Mouse (Mus musculus) bone marrow, adult 2 months (tissue): ENCODE measurements around the gene Ring1. TPM values are rescaled to one million over a fixed set of nuclear protein-coding genes. Genes with fewer than 3 reads are reported as not detected.

Source experiments
- H3K27ac ChIP-seq: fragments of 200-500 bp; 2 replicates; pipeline ENCODE4 v1.5.1; 2012; ENCODE audit warnings: low read depth, mild to moderate bottlenecking, control low read depth, inconsistent platforms, low read length; ENCODE audit not compliant: control insufficient read depth, poor library complexity, insufficient read depth
- H3K4me1 ChIP-seq: fragments of 200-500 bp; 2 replicates; pipeline ENCODE4 v1.6.1; 2011; ENCODE audit warnings: low read length; ENCODE audit not compliant: control insufficient read depth, insufficient read depth
- H3K4me3 ChIP-seq: fragments of 200-500 bp; replicated peaks from 2 replicates; pipeline ENCODE3; 2011; ENCODE audit warnings: mild to moderate bottlenecking, low read depth, low read length, control low read depth; ENCODE audit not compliant: control insufficient read depth
- CTCF ChIP-seq: fragments of 200-500 bp; IDR thresholded peaks from 2 replicates; pipeline ENCODE4 v1.5.1; 2011; ENCODE audit warnings: low read length, control low read depth; ENCODE audit not compliant: control insufficient read depth, insufficient read depth
- POLR2A ChIP-seq: fragments of 200-500 bp; IDR thresholded peaks from 2 replicates; pipeline ENCODE4 v1.6.1; 2011; ENCODE audit warnings: low read depth, mild to moderate bottlenecking, control low read depth, low read length, borderline replicate concordance; ENCODE audit not compliant: control insufficient read depth
- WGBS: fragments of 180-500 bp; shearing (Covaris S2); methylation state at CpG from one replicate; pipeline ENCODE4 v1.1.7; 2018; 5-methylcytosine and 5-hydroxymethylcytosine counted together
- polyA plus RNA-seq: library from polyadenylated mRNA; stranded (reverse); fragments of >200 nt; gene quantifications from 2 replicates; pipeline ENCODE4 v1.2.4, GENCODE M21; 2011; ENCODE audit warnings: low replicate concordance; ENCODE audit not compliant: missing spikeins, insufficient read depth, insufficient read length

The Ring1 gene
- polyA plus RNA-seq, 1 experiment = 35.7 TPM

DNA sequence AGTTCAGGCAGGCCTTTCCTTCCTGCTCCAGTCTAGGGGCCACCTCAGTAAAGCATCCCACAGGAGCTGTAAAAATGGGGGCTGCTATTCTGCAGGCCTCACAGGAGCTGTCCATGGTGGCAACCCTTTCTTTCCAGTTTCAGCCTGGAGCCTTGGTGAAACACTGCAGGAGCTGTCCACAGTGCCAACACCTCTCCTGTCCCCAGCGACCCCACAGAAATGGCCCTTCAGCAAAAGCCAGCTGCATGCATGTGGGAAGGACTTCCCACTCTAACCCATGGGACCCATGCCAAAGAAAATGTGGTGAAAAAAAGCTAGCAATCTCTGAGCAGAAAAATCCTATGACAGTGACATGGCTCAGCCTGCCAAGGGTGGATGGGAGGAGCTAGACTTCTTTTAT is 51.8 kb downstream of the Ring1 start:
- TF ChIP-seq POLR2A (no peak), CTCF (no peak)
- 29% methylated on average over 1 of the region's 1 CpGs for WGBS
- no peaks in the 10 kb centered on the region for H3K4me1 ChIP-seq
- H3K27ac ChIP-seq = no peak overlapping the region
- H3K4me3 ChIP-seq = no peak overlapping the region

Other genes starting within 250 kb of the Ring1 start
- gene Angptl4, start 242.8 kb downstream of the Ring1 start, polyA plus RNA-seq = 3.4 and 7.4 TPM in 2 replicates
- 23.0 and 52.7 TPM in 2 replicates for gene Kank3, start 214.2 kb downstream of the Ring1 start, polyA plus RNA-seq
- gene Rps28, start 200.1 kb downstream of the Ring1 start, polyA plus RNA-seq = 900 and 1,879 TPM in 2 replicates
- gene Ndufa7, start 200.1 kb downstream of the Ring1 start, polyA plus RNA-seq = 68.0 and 157 TPM in 2 replicates
- 2.8 and 4.6 TPM in 2 replicates for gene Cd320, start 181.6 kb downstream of the Ring1 start, polyA plus RNA-seq
- not detected in 2 replicates for gene Gm7029, start 150.8 kb downstream of the Ring1 start, polyA plus RNA-seq
- 358 and 477 TPM in 2 replicates for gene Kifc1, start 134.0 kb downstream of the Ring1 start, polyA plus RNA-seq
- gene Platr17, start 119.5 kb downstream of the Ring1 start, polyA plus RNA-seq = 1.2 and 1.9 TPM in 2 replicates
- gene Daxx, start 115.3 kb downstream of the Ring1 start, polyA plus RNA-seq = 26.4 and 42.3 TPM in 2 replicates
- gene Tapbp, start 108.8 kb downstream of the Ring1 start, polyA plus RNA-seq = 75.8 and 87.3 TPM in 2 replicates
- gene Zbtb22, start 108.8 kb downstream of the Ring1 start, polyA plus RNA-seq = 21.2 and 26.3 TPM in 2 replicates
- 91.8 and 173 TPM in 2 replicates for gene Rgl2, start 95.1 kb downstream of the Ring1 start, polyA plus RNA-seq
- 75.9 and 89.6 TPM in 2 replicates for gene Pfdn6, start 84.3 kb downstream of the Ring1 start, polyA plus RNA-seq
- 20.4 and 21.4 TPM in 2 replicates for gene Wdr46, start 84.0 kb downstream of the Ring1 start, polyA plus RNA-seq
- 1.9 and 4.1 TPM in 2 replicates for gene B3galt4, start 73.2 kb downstream of the Ring1 start, polyA plus RNA-seq
- 13.7 and 23.1 TPM in 2 replicates for gene Vps52, start 68.9 kb downstream of the Ring1 start, polyA plus RNA-seq
- 1,108 and 1,335 TPM in 2 replicates for gene Rps18, start 68.7 kb downstream of the Ring1 start, polyA plus RNA-seq
- gene H2-K1, start 24.3 kb downstream of the Ring1 start, polyA plus RNA-seq = 698 and 1,240 TPM in 2 replicates
- gene H2-Ke6, start 3.4 kb upstream of the Ring1 start, polyA plus RNA-seq = 120 and 165 TPM in 2 replicates
- 51.4 and 84.6 TPM in 2 replicates for gene Slc39a7, start 7.0 kb upstream of the Ring1 start, polyA plus RNA-seq
- gene Rxrb, start 7.1 kb upstream of the Ring1 start, polyA plus RNA-seq = 36.0 and 70.9 TPM in 2 replicates
- gene Col11a2, start 14.8 kb upstream of the Ring1 start, polyA plus RNA-seq = 10.7 and 12.6 TPM in 2 replicates
- 3.9 and 6.3 TPM in 2 replicates for gene H2-Oa, start 67.7 kb upstream of the Ring1 start, polyA plus RNA-seq
- gene H2-DMa, start 94.9 kb upstream of the Ring1 start, polyA plus RNA-seq = 14.2 and 38.5 TPM in 2 replicates
- 118 and 172 TPM in 2 replicates for gene Brd2, start 98.0 kb upstream of the Ring1 start, polyA plus RNA-seq
- 24.3 and 38.9 TPM in 2 replicates for gene H2-DMb2, start 118.6 kb upstream of the Ring1 start, polyA plus RNA-seq
- 42.1 and 59.8 TPM in 2 replicates for gene H2-DMb1, start 128.4 kb upstream of the Ring1 start, polyA plus RNA-seq
- 34.1 and 55.9 TPM in 2 replicates for gene Tap1, start 162.9 kb upstream of the Ring1 start, polyA plus RNA-seq
- gene Psmb9, start 163.1 kb upstream of the Ring1 start, polyA plus RNA-seq = 111 and 156 TPM in 2 replicates
- gene Psmb8, start 173.0 kb upstream of the Ring1 start, polyA plus RNA-seq = 35.3 and 68.8 TPM in 2 replicates
- gene Tap2, start 178.8 kb upstream of the Ring1 start, polyA plus RNA-seq = 50.7 and 54.8 TPM in 2 replicates
- gene H2-Ob, start 214.2 kb upstream of the Ring1 start, polyA plus RNA-seq = 30.9 and 72.2 TPM in 2 replicates
- 73.7 and 175 TPM in 2 replicates for gene H2-Ab1, start 233.0 kb upstream of the Ring1 start, polyA plus RNA-seq